Mouse (Mus musculus): Measurements from ENCODE around the gene Mboat1.

Mboat1 gene

GRCm38 (mm10) chr13:30136243-30136922 lies at the start of gene Mboat1:
Mboat1 (plus strand) TSS chr13:30136489.
- DNase-seq: peak; percentile 12 to 17

DNA sequence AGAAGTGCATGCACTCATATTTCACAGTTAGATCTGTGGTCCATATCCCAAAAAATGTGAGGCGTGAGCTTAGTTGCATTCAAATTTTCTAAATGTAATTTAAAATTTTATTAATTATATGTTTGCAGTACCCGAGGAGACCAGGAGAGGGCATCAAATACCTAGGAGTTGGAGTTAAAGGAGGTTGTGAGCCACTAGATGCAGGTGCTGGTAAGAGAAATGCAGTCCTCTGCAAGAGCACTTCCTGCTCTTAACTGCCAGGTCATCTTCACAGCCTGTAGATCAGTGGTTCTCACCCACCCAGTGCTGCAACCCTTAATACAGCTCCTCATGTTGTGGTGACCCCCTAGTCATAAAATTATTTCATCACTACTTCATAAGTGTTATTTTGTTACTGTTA lies 43.2 kb upstream of the Mboat1 start:
- DNase-seq: peak in 1 of 2 experiments; percentile 26

- DNase-seq: no peak
Measured at GRCm38 (mm10) chr13:30095851-30096250, 40.4 kb upstream of the Mboat1 start.

DNA sequence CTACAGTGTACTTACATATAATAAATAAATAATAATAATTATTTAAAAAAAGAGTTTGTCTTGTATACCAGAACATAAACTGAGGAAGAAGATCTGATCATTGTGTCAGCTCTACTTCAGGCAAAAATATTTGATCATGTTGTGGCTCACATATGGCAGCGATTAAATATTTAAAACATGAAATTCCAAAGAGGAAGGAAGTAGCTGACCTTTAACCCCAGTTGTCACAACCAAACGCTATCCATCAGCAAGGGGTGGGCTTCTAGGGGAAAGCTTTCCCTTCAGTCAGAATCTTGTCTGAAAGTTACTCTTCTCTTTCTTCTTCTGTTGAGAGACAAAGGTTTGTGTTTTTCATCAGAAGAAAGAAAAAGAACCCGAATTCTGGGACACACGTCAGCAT lies 39.8 kb upstream of the Mboat1 start:
- no peak for DNase-seq

- DNase-seq: no peak
Measured at GRCm38 (mm10) chr13:30109001-30109600, 27.2 kb upstream of the Mboat1 start.

DNA sequence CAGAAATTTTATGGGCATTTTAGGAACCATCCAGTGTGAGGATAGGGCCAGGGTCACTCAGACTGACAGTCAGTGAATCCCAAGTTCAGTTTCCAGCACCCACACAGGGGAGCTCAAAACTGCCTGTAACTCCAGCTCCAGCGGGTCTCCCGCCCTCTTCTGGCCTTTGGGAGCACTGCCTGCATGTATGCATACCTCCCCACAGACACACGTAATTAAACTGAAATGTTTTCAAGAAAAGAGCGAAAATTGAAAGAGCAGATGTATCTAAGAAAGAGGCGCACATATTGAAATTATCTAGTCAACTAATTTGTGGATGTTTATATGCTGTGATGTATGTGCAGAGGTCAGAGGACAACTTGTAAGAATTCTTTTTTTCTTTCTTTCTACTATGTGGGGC lies 20.5 kb upstream of the Mboat1 start:
- DNase-seq: no peak

GRCm38 (mm10) chr13:30136923-30137629 lies 787 bp downstream of the Mboat1 start:
- no peak for DNase-seq

- DNase-seq: no peak
Measured at GRCm38 (mm10) chr13:30137951-30138350, 1.7 kb downstream of the Mboat1 start.

GRCm38 (mm10) chr13:30140149-30140548 lies 3.9 kb downstream of the Mboat1 start:
- no peak for DNase-seq

DNA sequence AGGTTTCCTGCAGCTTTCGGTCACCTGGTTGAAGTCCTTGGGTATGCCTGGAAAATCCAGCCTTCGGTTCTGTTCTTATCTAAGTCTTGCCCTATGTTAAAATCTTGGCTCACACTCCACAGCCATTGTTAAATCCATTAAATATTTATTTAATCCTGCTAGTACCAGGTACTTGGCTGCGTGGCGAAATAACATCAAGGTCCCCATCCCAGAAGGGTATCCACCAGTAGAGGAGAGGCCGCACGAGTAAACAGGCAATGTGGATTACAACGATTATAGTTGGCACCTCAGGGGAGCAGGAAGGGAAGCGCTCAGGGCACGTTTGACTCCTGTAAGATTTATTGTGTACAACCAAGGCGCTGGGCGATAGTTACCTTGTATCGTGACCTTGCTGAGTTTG lies 4.4 kb downstream of the Mboat1 start:
- DNase-seq: no peak

- no peak for DNase-seq
Measured at GRCm38 (mm10) chr13:30141996-30142395, 5.7 kb downstream of the Mboat1 start.

- DNase-seq: no peak
Measured at GRCm38 (mm10) chr13:30146468-30146867, 10.2 kb downstream of the Mboat1 start.

DNA sequence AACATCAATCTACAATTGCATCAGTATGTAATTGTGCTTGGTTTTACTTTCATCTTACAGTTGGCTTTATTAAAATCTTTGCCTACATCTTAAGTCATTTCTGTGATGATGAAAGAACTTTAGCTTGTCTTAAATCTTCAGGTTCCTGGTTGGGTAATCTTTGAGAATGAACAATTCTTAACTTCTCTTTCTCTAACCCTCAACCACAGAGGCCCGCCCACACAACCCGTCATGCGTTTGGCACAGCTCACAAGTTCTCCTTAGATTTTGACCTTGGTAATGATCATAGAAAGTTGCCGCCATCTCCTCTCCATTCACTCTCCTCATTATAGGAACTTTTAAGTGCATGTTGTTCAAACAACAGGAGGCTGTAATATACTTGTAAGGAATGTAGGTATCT lies 18.0 kb downstream of the Mboat1 start:
- DNase-seq: peak in 1 of 2 experiments; percentile 1

DNA sequence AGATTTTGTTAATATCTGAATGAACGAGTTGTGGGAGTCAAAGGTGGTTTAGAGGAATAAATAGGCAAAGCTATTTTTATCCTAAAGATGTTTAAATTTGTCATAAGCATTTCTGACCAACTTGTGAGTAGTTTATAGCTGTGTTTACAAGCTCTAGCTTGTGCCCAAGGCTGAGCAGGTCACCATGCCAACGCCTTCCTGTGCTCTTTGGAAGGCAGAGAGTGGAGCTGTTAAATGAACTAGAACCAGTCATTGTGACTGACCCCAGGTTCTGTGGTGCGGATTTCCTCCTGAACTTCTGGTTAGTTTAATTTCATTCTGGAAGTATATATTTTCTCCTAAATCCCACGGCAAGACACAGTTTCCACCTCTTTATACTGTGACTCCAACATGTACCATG lies 23.3 kb downstream of the Mboat1 start:
- DNase-seq: no peak

GRCm38 (mm10) chr13:30163521-30163920 lies 27.2 kb downstream of the Mboat1 start:
- DNase-seq: no peak

DNA sequence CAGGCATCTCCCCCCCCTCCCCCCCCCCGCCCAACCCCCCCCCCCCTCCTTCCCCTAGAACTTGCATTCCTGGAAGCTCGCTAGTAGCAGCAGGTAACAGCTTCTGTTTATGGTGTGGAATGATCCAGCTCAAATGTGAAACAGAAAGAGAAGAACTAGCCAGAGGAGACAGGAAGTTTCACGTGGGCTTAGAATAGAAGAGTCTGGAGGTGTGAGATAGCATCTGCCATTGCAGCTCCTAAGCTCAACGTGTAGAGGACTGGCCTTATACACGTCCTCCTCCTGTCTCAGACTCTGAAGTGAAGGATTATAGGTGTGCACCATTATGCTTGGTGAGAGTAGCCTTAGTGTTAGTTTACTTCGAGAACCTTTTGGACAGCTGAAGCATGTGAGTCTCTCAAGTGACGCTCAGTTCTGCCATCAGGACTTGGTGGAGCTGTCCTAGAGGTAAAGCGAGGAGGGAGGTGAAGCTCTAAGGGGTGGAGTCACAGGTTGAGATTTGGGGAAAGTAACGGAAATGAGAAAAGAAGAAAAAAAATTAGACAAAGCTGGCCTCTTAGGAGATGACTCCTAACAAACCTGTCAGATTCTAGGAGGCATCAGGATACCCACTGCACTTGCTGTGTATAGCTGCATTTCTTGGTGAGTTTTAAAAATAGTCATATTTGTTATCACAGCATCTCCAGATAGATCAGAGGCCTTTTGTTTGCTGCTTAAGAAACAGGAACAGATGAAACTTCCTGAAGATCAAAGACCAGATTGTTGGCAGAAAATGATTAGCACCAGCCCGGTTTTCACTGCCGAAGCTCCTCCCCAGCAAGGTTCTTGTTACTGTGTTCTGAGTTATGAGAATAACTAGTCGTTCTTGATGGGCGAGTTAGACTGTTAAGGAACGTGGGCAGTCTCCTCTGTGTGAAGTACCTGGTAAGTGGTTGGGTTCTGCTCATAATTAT lies 30.1 kb downstream of the Mboat1 start:
- DNase-seq: no peak

DNA sequence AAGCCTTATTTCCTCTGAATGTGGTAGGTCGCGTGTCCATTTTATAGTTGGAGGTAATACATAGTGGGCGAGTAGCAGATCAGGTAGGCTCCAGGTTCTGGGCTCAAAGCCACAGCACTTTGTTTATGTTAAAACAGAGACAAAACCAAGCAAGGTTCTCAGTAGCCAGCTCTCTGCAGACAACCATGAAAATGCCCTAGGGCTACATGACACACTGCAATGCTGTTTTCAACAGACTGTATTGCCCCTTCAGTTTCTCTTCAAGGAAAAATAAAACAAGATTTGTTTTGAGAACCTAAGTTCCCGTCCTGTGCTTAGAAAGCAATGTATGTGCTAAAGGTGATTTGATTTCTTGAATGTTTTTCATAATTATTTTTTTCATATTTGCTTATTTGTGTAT lies 31.2 kb downstream of the Mboat1 start:
- no peak for DNase-seq

- DNase-seq: no peak
Measured at GRCm38 (mm10) chr13:30168803-30169202, 32.5 kb downstream of the Mboat1 start.

DNA sequence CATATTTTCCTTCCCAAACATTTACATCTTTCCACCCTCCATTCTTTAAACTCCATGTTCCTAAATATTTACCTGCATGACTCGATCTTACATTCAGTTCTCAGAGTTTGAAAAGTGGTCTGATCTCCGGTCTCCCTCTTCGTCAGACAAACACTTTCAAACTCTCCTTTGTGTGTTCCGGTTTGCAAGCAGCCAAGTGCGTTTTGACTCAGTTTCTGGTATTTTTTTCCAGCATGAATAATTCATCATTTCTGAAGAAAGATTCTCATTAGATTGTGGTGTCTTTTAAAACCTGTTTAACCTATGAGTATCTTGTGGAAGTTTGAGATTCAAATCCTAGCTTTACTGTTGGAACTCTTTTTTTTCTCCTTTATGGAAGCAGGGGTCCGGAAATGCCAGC lies 33.8 kb downstream of the Mboat1 start:
- no peak for DNase-seq

GRCm38 (mm10) chr13:30174586-30174985 lies 38.3 kb downstream of the Mboat1 start:
- no peak for DNase-seq

DNA sequence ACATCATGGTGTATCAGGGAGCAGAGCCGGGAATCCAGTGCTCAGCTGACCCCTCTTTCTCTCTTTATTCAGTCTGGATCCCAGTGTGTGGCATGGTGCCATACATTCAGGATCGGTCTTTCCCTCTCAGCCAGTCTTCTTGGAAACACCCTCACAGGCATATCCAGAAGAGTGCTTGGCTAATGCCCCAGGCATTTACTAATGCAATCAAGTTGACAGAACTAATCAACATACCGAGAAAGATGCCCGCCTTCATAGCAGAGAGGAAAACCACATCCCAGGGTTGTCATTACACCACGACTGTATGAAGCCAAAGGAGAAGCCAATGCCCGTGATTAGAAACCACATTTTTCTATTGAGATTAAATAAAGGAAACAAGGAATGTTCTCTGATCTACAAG lies 41.1 kb downstream of the Mboat1 start:
- DNase-seq: no peak

DNA sequence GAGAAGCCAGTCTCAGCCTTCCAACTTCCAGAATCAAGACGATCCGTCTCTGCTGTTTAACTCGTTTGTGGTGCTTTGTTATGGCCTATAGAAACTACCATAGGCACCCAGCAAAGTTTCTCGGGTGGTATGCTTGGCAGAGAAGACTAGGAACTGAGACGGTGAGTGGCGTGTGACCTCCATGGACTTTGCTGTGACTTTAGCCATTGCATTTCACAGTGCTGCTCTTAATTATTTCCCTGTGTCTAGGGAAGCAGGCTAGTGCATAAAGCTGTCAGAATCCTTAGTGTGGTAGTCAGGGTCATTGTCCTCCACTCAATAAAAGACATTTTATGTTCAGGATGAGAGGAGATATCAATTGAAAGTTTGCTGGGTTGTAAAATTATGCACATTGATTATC lies 49.3 kb downstream of the Mboat1 start:
- DNase-seq: no peak

DNA sequence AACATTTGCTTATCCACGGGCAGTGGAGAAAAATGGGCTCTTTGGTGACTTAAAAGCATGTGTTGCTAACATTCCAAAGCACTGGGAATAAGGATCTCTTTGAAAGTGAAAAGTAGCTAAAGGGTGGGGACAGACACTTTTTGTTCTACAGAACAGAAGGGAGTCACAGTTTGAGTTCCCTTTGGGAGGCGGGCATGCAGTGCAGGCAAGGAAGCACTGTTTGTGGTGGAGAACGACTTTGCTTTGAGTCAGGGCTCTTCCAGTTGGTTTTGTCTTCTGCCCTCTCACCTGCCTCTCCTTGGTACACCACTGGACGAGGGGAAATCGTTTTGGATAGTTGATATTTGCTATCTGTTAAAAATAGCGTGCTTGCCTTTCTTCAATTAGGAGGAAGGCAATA lies 49.7 kb downstream of the Mboat1 start:
- no peak for DNase-seq
